Mouse (Mus musculus) heart, postnatal 0 days (tissue): ENCODE measurements around the gene Hlcs.

Experiments
- CTCF ChIP-seq: IDR thresholded peaks from 2 replicates; pipeline ENCODE4 v1.5.1; 2016; ENCODE audit warnings: antibody characterized with exemption, control low read depth, low read depth
- EP300 ChIP-seq: IDR thresholded peaks from 2 replicates; pipeline ENCODE4 v1.6.1; 2016; ENCODE audit warnings: antibody characterized with exemption, low read depth

DNA sequence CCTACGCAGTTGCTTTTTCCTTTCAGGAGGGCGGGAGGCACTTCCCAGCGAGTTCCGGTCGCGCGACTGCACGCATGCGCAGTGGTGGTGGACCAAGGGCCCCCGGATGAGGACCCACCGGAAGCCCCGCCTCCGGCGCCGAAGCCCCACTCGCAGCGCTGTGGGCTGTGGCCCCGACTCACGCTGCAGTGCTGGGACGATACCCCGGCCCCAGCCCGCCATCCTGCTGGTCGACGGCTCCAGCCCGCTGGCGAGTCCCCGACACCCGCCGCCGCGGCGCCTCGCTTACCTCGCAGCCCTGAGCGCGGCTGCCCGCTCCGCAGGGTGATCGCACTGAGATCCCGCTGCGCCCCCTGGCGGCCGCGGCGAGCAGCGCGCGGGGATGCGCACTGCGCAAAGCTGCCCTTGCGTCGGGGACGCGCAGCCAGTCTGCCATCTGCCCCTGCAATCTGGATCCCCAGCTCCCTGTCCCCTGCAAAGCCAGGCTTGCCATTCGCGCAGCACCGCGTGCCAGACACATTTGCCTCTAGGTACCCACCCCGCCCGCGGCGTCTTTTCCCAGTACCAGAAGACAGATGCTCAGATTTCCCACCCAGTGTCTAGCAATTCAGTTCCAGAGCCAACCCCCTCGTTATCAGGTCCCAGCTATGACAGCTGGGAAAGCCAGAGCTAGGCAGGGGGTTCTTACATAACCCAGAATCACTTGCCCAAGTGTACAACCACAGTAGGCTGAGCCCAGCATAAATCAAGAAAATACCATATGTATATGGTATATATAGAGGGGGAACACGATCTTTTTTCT is at the start of gene Hlcs:
- TF ChIP-seq CTCF = peak; percentile 77
- TF ChIP-seq EP300 = peak; percentile 22; the same call in 1 of the 2 replicates
